Mouse (Mus musculus): ENCODE data around the gene Bdh2. TPM values are rescaled to one million over a fixed set of nuclear protein-coding genes. Genes with fewer than 3 reads are reported as not detected.

The Bdh2 gene
- 14.7 and 16.8 TPM in 2 replicates for polyA plus RNA-seq (2014; fragmentation: Nextera tagmentation; extraction: Ambion mirVana)

- Histone ChIP-seq H3K9me3 (replicated peaks; ENCODE audit: control insufficient read depth, low read length) (no peaks in the 10 kb centered on the region), H3K9ac (replicated peaks; ENCODE audit: low read length) (peak within 1 kb of the TSS; percentile 59), H3K27ac (replicated peaks; ENCODE audit: low read depth, low read length) (no peak within 1 kb of the TSS), H3K4me1 (ENCODE audit: control insufficient read depth, insufficient read depth, low read length) (no peaks in the 10 kb centered on the region), H3K36me3 (replicated peaks; ENCODE audit: control insufficient read depth, insufficient read depth, low read depth, low read length) (no peaks in the 10 kb centered on the region), H3K4me3 (ENCODE audit: low read depth, low read length) (no peak within 1 kb of the TSS), H3K4me2 (ENCODE audit: low read depth, low read length) (no peak within 1 kb of the TSS), H3K27me3 (ENCODE audit: control insufficient read depth, insufficient read depth, low read length) (no peaks in the 10 kb centered on the region)
- 21% methylated on average over 14 of the region's 14 CpGs for WGBS
- ATAC-seq (replicated peaks; ENCODE audit: insufficient number of reproducible peaks, low FRiP score, low TSS enrichment, low read depth) (peak; percentile 79; the same call in 1 of the 2 replicates), DNase-seq (ENCODE audit: low spot score) (peak; percentile 96)
Measured at GRCm38 (mm10) chr3:135280669-135281415, at the start of gene Bdh2. Bdh2 (plus strand) TSS chr3:135281221.

GRCm38 (mm10) chr3:135232058-135232457, 49.0 kb upstream of the Bdh2 start:
- no peaks in the 10 kb centered on the region for H3K27me3 ChIP-seq (ENCODE audit: control insufficient read depth, insufficient read depth, low read length)
- H3K36me3 ChIP-seq (replicated peaks; ENCODE audit: control insufficient read depth, insufficient read depth, low read depth, low read length) = peaks cover 9% of the 10 kb centered on the region
- DNase-seq (ENCODE audit: low spot score) = no peak

GRCm38 (mm10) chr3:135232462-135232861, 48.6 kb upstream of the Bdh2 start:
- WGBS = 96% methylated on average over 3 of the region's 3 CpGs
- Histone ChIP-seq H3K27ac (replicated peaks; ENCODE audit: low read depth, low read length) (no peak overlapping the region), H3K4me1 (ENCODE audit: control insufficient read depth, insufficient read depth, low read length) (no peaks in the 10 kb centered on the region), H3K9ac (replicated peaks; ENCODE audit: low read length) (no peak overlapping the region), H3K9me3 (replicated peaks; ENCODE audit: control insufficient read depth, low read length) (no peaks in the 10 kb centered on the region), H3K4me3 (ENCODE audit: low read depth, low read length) (no peak overlapping the region), H3K36me3 (replicated peaks; ENCODE audit: control insufficient read depth, insufficient read depth, low read depth, low read length) (peaks cover 11% of the 10 kb centered on the region), H3K27me3 (ENCODE audit: control insufficient read depth, insufficient read depth, low read length) (no peaks in the 10 kb centered on the region), H3K4me2 (ENCODE audit: low read depth, low read length) (no peak overlapping the region)
- DNase-seq (ENCODE audit: low spot score) (no peak), ATAC-seq (replicated peaks; ENCODE audit: insufficient number of reproducible peaks, low FRiP score, low TSS enrichment, low read depth) (no peak)

More at GRCm38 (mm10) chr3:135232058-135232457, 49.0 kb upstream of the Bdh2 start:
- H3K27ac ChIP-seq (replicated peaks; ENCODE audit: low read depth, low read length) = no peak overlapping the region
- no peak overlapping the region for H3K4me2 ChIP-seq (ENCODE audit: low read depth, low read length)
- no peak overlapping the region for H3K4me3 ChIP-seq (ENCODE audit: low read depth, low read length)
- H3K9me3 ChIP-seq (replicated peaks; ENCODE audit: control insufficient read depth, low read length) = no peaks in the 10 kb centered on the region
- H3K4me1 ChIP-seq (ENCODE audit: control insufficient read depth, insufficient read depth, low read length) = no peaks in the 10 kb centered on the region
- no peak overlapping the region for H3K9ac ChIP-seq (replicated peaks; ENCODE audit: low read length)
- ATAC-seq (replicated peaks; ENCODE audit: insufficient number of reproducible peaks, low FRiP score, low TSS enrichment, low read depth) = no peak
- 84% methylated on average over 3 of the region's 3 CpGs for WGBS

- Histone ChIP-seq H3K36me3 (replicated peaks; ENCODE audit: control insufficient read depth, insufficient read depth, low read depth, low read length) (peaks cover 8% of the 10 kb centered on the region), H3K27ac (replicated peaks; ENCODE audit: low read depth, low read length) (no peak overlapping the region), H3K9ac (replicated peaks; ENCODE audit: low read length) (no peak overlapping the region), H3K4me3 (ENCODE audit: low read depth, low read length) (no peak overlapping the region), H3K27me3 (ENCODE audit: control insufficient read depth, insufficient read depth, low read length) (no peaks in the 10 kb centered on the region), H3K4me2 (ENCODE audit: low read depth, low read length) (no peak overlapping the region), H3K9me3 (replicated peaks; ENCODE audit: control insufficient read depth, low read length) (no peaks in the 10 kb centered on the region), H3K4me1 (ENCODE audit: control insufficient read depth, insufficient read depth, low read length) (no peaks in the 10 kb centered on the region)
- no peak for ATAC-seq (replicated peaks; ENCODE audit: insufficient number of reproducible peaks, low FRiP score, low TSS enrichment, low read depth)
- DNase-seq (ENCODE audit: low spot score) = peak; percentile 39
Measured at GRCm38 (mm10) chr3:135245733-135246132, 35.3 kb upstream of the Bdh2 start.

- DNase-seq (ENCODE audit: low spot score) (no peak), ATAC-seq (replicated peaks; ENCODE audit: insufficient number of reproducible peaks, low FRiP score, low TSS enrichment, low read depth) (no peak)
- no peak overlapping the region for H3K9ac ChIP-seq (replicated peaks; ENCODE audit: low read length)
- H3K4me3 ChIP-seq (ENCODE audit: low read depth, low read length) = no peak overlapping the region
- no peak overlapping the region for H3K27ac ChIP-seq (replicated peaks; ENCODE audit: low read depth, low read length)
- 94% methylated on average over 6 of the region's 6 CpGs for WGBS
- H3K4me2 ChIP-seq (ENCODE audit: low read depth, low read length) = no peak overlapping the region
- H3K4me1 ChIP-seq (ENCODE audit: control insufficient read depth, insufficient read depth, low read length) = no peaks in the 10 kb centered on the region
- H3K36me3 ChIP-seq (replicated peaks; ENCODE audit: control insufficient read depth, insufficient read depth, low read depth, low read length) = peaks cover 8% of the 10 kb centered on the region
- no peaks in the 10 kb centered on the region for H3K27me3 ChIP-seq (ENCODE audit: control insufficient read depth, insufficient read depth, low read length)
- no peaks in the 10 kb centered on the region for H3K9me3 ChIP-seq (replicated peaks; ENCODE audit: control insufficient read depth, low read length)
Measured at GRCm38 (mm10) chr3:135246828-135247227, 34.2 kb upstream of the Bdh2 start.

- ATAC-seq (replicated peaks; ENCODE audit: insufficient number of reproducible peaks, low FRiP score, low TSS enrichment, low read depth) = 0 out of 2 replicates have a peak, but pooled peaks have one; percentile 59
- no peak overlapping the region for H3K27ac ChIP-seq (replicated peaks; ENCODE audit: low read depth, low read length)
- 85% methylated on average over 6 of the region's 6 CpGs for WGBS
Measured at GRCm38 (mm10) chr3:135249104-135249503, 31.9 kb upstream of the Bdh2 start.

GRCm38 (mm10) chr3:135251825-135252224, 29.2 kb upstream of the Bdh2 start:
- no peak overlapping the region for H3K4me3 ChIP-seq (ENCODE audit: low read depth, low read length)
- no peaks in the 10 kb centered on the region for H3K27me3 ChIP-seq (ENCODE audit: control insufficient read depth, insufficient read depth, low read length)
- no peak for ATAC-seq (replicated peaks; ENCODE audit: insufficient number of reproducible peaks, low FRiP score, low TSS enrichment, low read depth)
- no peak overlapping the region for H3K4me2 ChIP-seq (ENCODE audit: low read depth, low read length)
- 93% methylated on average over 6 of the region's 6 CpGs for WGBS
- H3K9me3 ChIP-seq (replicated peaks; ENCODE audit: control insufficient read depth, low read length) = no peaks in the 10 kb centered on the region
- DNase-seq (ENCODE audit: low spot score) = no peak
- no peak overlapping the region for H3K9ac ChIP-seq (replicated peaks; ENCODE audit: low read length)
- H3K4me1 ChIP-seq (ENCODE audit: control insufficient read depth, insufficient read depth, low read length) = no peaks in the 10 kb centered on the region
- peaks cover 7% of the 10 kb centered on the region for H3K36me3 ChIP-seq (replicated peaks; ENCODE audit: control insufficient read depth, insufficient read depth, low read depth, low read length)
- H3K27ac ChIP-seq (replicated peaks; ENCODE audit: low read depth, low read length) = no peak overlapping the region

More at GRCm38 (mm10) chr3:135249104-135249503, 31.9 kb upstream of the Bdh2 start:
- H3K4me2 ChIP-seq (ENCODE audit: low read depth, low read length) = no peak overlapping the region
- peaks cover 8% of the 10 kb centered on the region for H3K36me3 ChIP-seq (replicated peaks; ENCODE audit: control insufficient read depth, insufficient read depth, low read depth, low read length)
- H3K4me1 ChIP-seq (ENCODE audit: control insufficient read depth, insufficient read depth, low read length) = no peaks in the 10 kb centered on the region
- no peak overlapping the region for H3K4me3 ChIP-seq (ENCODE audit: low read depth, low read length)
- H3K9ac ChIP-seq (replicated peaks; ENCODE audit: low read length) = no peak overlapping the region
- no peaks in the 10 kb centered on the region for H3K9me3 ChIP-seq (replicated peaks; ENCODE audit: control insufficient read depth, low read length)
- no peaks in the 10 kb centered on the region for H3K27me3 ChIP-seq (ENCODE audit: control insufficient read depth, insufficient read depth, low read length)
- peak; percentile 5 for DNase-seq (ENCODE audit: low spot score)

GRCm38 (mm10) chr3:135254784-135255183, 26.2 kb upstream of the Bdh2 start:
- Histone ChIP-seq H3K4me2 (ENCODE audit: low read depth, low read length) (no peak overlapping the region), H3K27me3 (ENCODE audit: control insufficient read depth, insufficient read depth, low read length) (no peaks in the 10 kb centered on the region), H3K9me3 (replicated peaks; ENCODE audit: control insufficient read depth, low read length) (no peaks in the 10 kb centered on the region), H3K9ac (replicated peaks; ENCODE audit: low read length) (no peak overlapping the region), H3K36me3 (replicated peaks; ENCODE audit: control insufficient read depth, insufficient read depth, low read depth, low read length) (peaks cover 5% of the 10 kb centered on the region), H3K27ac (replicated peaks; ENCODE audit: low read depth, low read length) (no peak overlapping the region), H3K4me3 (ENCODE audit: low read depth, low read length) (no peak overlapping the region), H3K4me1 (ENCODE audit: control insufficient read depth, insufficient read depth, low read length) (no peaks in the 10 kb centered on the region)
- DNase-seq (ENCODE audit: low spot score) = no peak
- no peak for ATAC-seq (replicated peaks; ENCODE audit: insufficient number of reproducible peaks, low FRiP score, low TSS enrichment, low read depth)

All from embryonic facial prominence, embryonic 11.5 days (tissue).